Comparison of ENCODE assay signal across 8 mouse cellular contexts in the genomic region with DNA sequence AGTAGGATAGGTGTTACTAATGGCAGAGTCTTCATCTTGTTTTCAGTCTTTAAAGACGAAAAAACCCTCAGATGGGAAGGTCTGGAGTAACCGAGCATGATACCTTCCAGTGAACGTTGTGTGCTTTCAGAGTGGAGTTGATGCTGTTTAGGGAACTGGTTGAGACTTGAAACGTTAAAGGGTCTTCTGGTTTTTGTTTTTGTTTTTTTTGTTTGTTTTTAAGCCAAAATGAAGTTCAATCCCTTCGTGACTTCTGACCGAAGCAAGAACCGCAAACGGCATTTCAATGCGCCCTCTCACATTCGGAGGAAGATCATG. TPM values are rescaled to one million over a fixed set of nuclear protein-coding genes. Genes with fewer than 3 reads are reported as not detected.
A peak's percentile ranks its signal among the peaks of the same experiment; 100 is the strongest.
DNase-seq lines count a peak whose midpoint lies in the region; ATAC-seq and TF ChIP-seq lines count a peak whose summit lies in the region.

No protein-coding gene starts in this region.

- no peaks in the 10 kb centered on the region for H3K9me3 ChIP-seq in heart, embryonic 11.5 days (replicated peaks; ENCODE audit: control insufficient read depth, low read length)
- peaks cover 5% of the 10 kb centered on the region for H3K9me3 ChIP-seq in CH12.LX (replicated peaks; ENCODE audit: low read length)
- H3K9me3 ChIP-seq in forebrain, embryonic 12.5 days: no peaks in the 10 kb centered on the region
- H3K9me3 ChIP-seq in liver, embryonic 13.5 days (replicated peaks): no peaks in the 10 kb centered on the region

- in situ Hi-C loops in CH12.LX (cut with MboI; ENCODE audit: low pct_ligation_motif_present, low pct_unique_long_range_greater_than_20kb, low sequenced_read_pairs): loop anchor here (5.0 kb wide), 1 partner anchor 70 kb away; no protein-coding TSS in a partner anchor

- 2% methylated on average over 10 of the region's 10 CpGs for WGBS in heart, embryonic 11.5 days (ENCODE audit: insufficient replicate concordance)
- WGBS in forebrain, embryonic 12.5 days: 2% methylated on average over 10 of the region's 10 CpGs
- WGBS in liver, embryonic 13.5 days (ENCODE audit: insufficient replicate concordance): under 1% methylated on average over 10 of the region's 10 CpGs

- H3K4me2 ChIP-seq in heart, embryonic 11.5 days: peak overlapping the region; percentile 82
- peak overlapping the region; percentile 80; the same call in 1 of the 2 replicates for H3K4me2 ChIP-seq in CH12.LX (ENCODE audit: insufficient read depth, low read depth, poor library complexity, severe bottlenecking)
- peak overlapping the region; percentile 70 for H3K4me2 ChIP-seq in forebrain, embryonic 12.5 days
- peak overlapping the region; percentile 82 for H3K4me2 ChIP-seq in liver, embryonic 13.5 days

- peaks cover 7% of the 10 kb centered on the region; the same call in 1 of the 2 replicates for H3K4me1 ChIP-seq in heart, embryonic 11.5 days (ENCODE audit: control insufficient read depth, insufficient read depth, low read length)
- peaks cover 5 to 28% of the 10 kb centered on the region in 2 experiments; a peak in 3 of 4 replicates for H3K4me1 ChIP-seq in CH12.LX (ENCODE audit: control insufficient read depth in 1 of 2, insufficient read depth in 2 of 2)
- peaks cover 11% of the 10 kb centered on the region for H3K4me1 ChIP-seq in forebrain, embryonic 12.5 days
- peaks cover 61% of the 10 kb centered on the region for H3K4me1 ChIP-seq in liver, embryonic 13.5 days (replicated peaks)

- TF ChIP-seq RAD21 in CH12.LX (IDR thresholded peaks at IDR 0.05; ENCODE audit: low read depth, low read length): no peak

- TF ChIP-seq EP300 in CH12.LX (IDR thresholded peaks at IDR 0.05; ENCODE audit: low read length): no peak

- no peak for TF ChIP-seq CTCF in CH12.LX (conservative IDR thresholded peaks at IDR 0.05 in 1 of 2, IDR thresholded peaks at IDR 0.05 in 1 of 2; ENCODE audit: low read depth in 2 of 2, low read length in 2 of 2)

- H3K36me3 ChIP-seq in heart, embryonic 11.5 days (ENCODE audit: control insufficient read depth, insufficient read depth, low read length): peaks cover 26% of the 10 kb centered on the region
- peaks cover 36 to 47% of the 10 kb centered on the region in 2 experiments for H3K36me3 ChIP-seq in CH12.LX (replicated peaks in 1 of 2; ENCODE audit: control insufficient read depth in 1 of 2, insufficient read depth in 1 of 2, low read length in 1 of 2)
- peaks cover 42% of the 10 kb centered on the region for H3K36me3 ChIP-seq in forebrain, embryonic 12.5 days (replicated peaks)
- peaks cover 47% of the 10 kb centered on the region for H3K36me3 ChIP-seq in liver, embryonic 13.5 days

- dilution Hi-C loops in CH12.LX (cut with MboI; ENCODE audit: extremely low pct_ligation_motif_present, extremely low pct_unique_long_range_greater_than_20kb, low sequenced_read_pairs): no loop called here

- H3K27me3 ChIP-seq in heart, embryonic 11.5 days (ENCODE audit: control insufficient read depth, insufficient read depth, low read length): 0 out of 2 replicates have a peak, but pooled peaks cover 2% of the 10 kb centered on the region
- peaks cover 18% of the 10 kb centered on the region for H3K27me3 ChIP-seq in CH12.LX (replicated peaks)
- peaks cover 6% of the 10 kb centered on the region; the same call in 1 of the 2 replicates for H3K27me3 ChIP-seq in forebrain, embryonic 12.5 days
- peaks cover 3% of the 10 kb centered on the region; the same call in 1 of the 2 replicates for H3K27me3 ChIP-seq in liver, embryonic 13.5 days

- peak overlapping the region; percentile 99 for H3K9ac ChIP-seq in heart, embryonic 11.5 days (ENCODE audit: low read depth, low read length)
- peak overlapping the region; percentile 100 for H3K9ac ChIP-seq in CH12.LX (ENCODE audit: insufficient read depth, low read depth)
- H3K9ac ChIP-seq in forebrain, embryonic 12.5 days: peak overlapping the region; percentile 98
- H3K9ac ChIP-seq in liver, embryonic 13.5 days: peak overlapping the region; percentile 97

- intact Hi-C loops in heart, postnatal 10 days (cut with DNase I): no loop called here
- intact Hi-C loops in gastrocnemius, postnatal 14 days (cut with DNase I; ENCODE audit: low total_unique reads): no loop called here

- no peak for TF ChIP-seq POLR2A in CH12.LX (IDR thresholded peaks at IDR 0.05; ENCODE audit: low read depth, low read length)

- peaks cover 19% of the 10 kb centered on the region for H3K79me2 ChIP-seq in CH12.LX (replicated peaks; ENCODE audit: control insufficient read depth, extremely low read depth, insufficient read depth, poor library complexity, severe bottlenecking)

- peak overlapping the region; percentile 93 for H3K4me3 ChIP-seq in heart, embryonic 11.5 days (ENCODE audit: low read depth, low read length)
- peak overlapping the region; percentile 71 to 92 (median 78) for H3K4me3 ChIP-seq in CH12.LX (replicated peaks in 1 of 3; ENCODE audit: low read depth in 2 of 3, low read length in 2 of 3, poor library complexity in 1 of 3)
- peak overlapping the region; percentile 87 for H3K4me3 ChIP-seq in forebrain, embryonic 12.5 days (replicated peaks)
- H3K4me3 ChIP-seq in liver, embryonic 13.5 days (replicated peaks): peak overlapping the region; percentile 95

- no peak for DNase-seq in heart, postnatal 10 days
- DNase-seq in CH12.LX (ENCODE audit: extremely low read depth): no peak
- DNase-seq in liver, embryonic 13.5 days: no peak
- no peak for DNase-seq in adrenal gland, adult 18-20 months (ENCODE audit: low spot score in 2 of 2)
- DNase-seq in thymus, adult 18-20 months: no peak
- DNase-seq in gastrocnemius, postnatal 14 days: no peak

- peak overlapping the region; percentile 87 for H3K27ac ChIP-seq in heart, embryonic 11.5 days (ENCODE audit: low read depth, low read length)
- peak overlapping the region; percentile 32; the same call in 1 of the 2 replicates for H3K27ac ChIP-seq in CH12.LX (ENCODE audit: insufficient read depth, low read depth)
- peak overlapping the region; percentile 95 for H3K27ac ChIP-seq in forebrain, embryonic 12.5 days
- peak overlapping the region; percentile 87 for H3K27ac ChIP-seq in liver, embryonic 13.5 days

- no peak for ATAC-seq in heart, embryonic 11.5 days (replicated peaks; ENCODE audit: insufficient number of reproducible peaks, low FRiP score, low TSS enrichment)
- no peak for ATAC-seq in forebrain, embryonic 12.5 days (ENCODE audit: low FRiP score)
- no peak for ATAC-seq in liver, embryonic 13.5 days (ENCODE audit: low read depth)

RNA-seq across cellular contexts. Expression of a gene that starts 0.6 kb away (rescaled TPM):
- 719 and 795 TPM in 2 replicates for polyA plus RNA-seq in heart, embryonic 11.5 days (2014; fragmentation: Nextera tagmentation; extraction: Ambion mirVana)
- 100 to 1,000 TPM; 777 to 828 TPM for total RNA-seq in heart, postnatal 10 days (2021)
- total RNA-seq in CH12.LX (2012; rRNA removed): 6,137 and 6,551 TPM in 2 replicates
- total RNA-seq in CH12.LX (2014; rRNA removed): 6,202 and 6,508 TPM in 2 replicates
- polyA plus RNA-seq in CH12.LX (2012; ENCODE audit: insufficient read length, low read depth): 3,408 and 4,622 TPM in 2 replicates
- polyA plus RNA-seq in forebrain, embryonic 12.5 days (2016; fragmentation: Nextera tagmentation; extraction: Ambion mirVana): 781 and 837 TPM in 2 replicates
- polyA plus RNA-seq in liver, embryonic 13.5 days (2015; fragmentation: Nextera tagmentation; extraction: Ambion mirVana): 881 and 895 TPM in 2 replicates
- 1,000 to 10,000 TPM; 1,157 to 1,226 TPM for total RNA-seq in adrenal gland, adult 18-20 months (2021)
- total RNA-seq in gastrocnemius, postnatal 14 days (2021): 100 to 1,000 TPM; 791 to 878 TPM

RNA-seq across cellular contexts. Expression of a gene that starts 13.7 kb away (rescaled TPM):
- 0.11 and 0.18 TPM in 2 replicates for polyA plus RNA-seq in heart, embryonic 11.5 days (2014; fragmentation: Nextera tagmentation; extraction: Ambion mirVana)
- total RNA-seq in heart, postnatal 10 days (2021): under 1 TPM; 0.10 to 0.17 TPM
- total RNA-seq in CH12.LX (2012; rRNA removed) (not detected in 2 replicates), CH12.LX (2014; rRNA removed) (not detected in 2 replicates)
- polyA plus RNA-seq in CH12.LX (2012; ENCODE audit: insufficient read length, low read depth): not detected in 2 replicates
- 0.06 TPM in 1 of 2 replicates, not detected in the other for polyA plus RNA-seq in forebrain, embryonic 12.5 days (2016; fragmentation: Nextera tagmentation; extraction: Ambion mirVana)
- 0.08 and 0.09 TPM in 2 replicates for polyA plus RNA-seq in liver, embryonic 13.5 days (2015; fragmentation: Nextera tagmentation; extraction: Ambion mirVana)
- total RNA-seq in adrenal gland, adult 18-20 months (2021): not detected
- total RNA-seq in gastrocnemius, postnatal 14 days (2021): not detected

RNA-seq across cellular contexts. Expression of a gene that starts 24.9 kb away (rescaled TPM):
- not detected in 2 replicates for polyA plus RNA-seq in heart, embryonic 11.5 days (2014; fragmentation: Nextera tagmentation; extraction: Ambion mirVana)
- total RNA-seq in heart, postnatal 10 days (2021): not detected
- total RNA-seq in CH12.LX (2012; rRNA removed) (not detected in 2 replicates), CH12.LX (2014; rRNA removed) (not detected in 2 replicates)
- polyA plus RNA-seq in CH12.LX (2012; ENCODE audit: insufficient read length, low read depth): not detected in 2 replicates
- 0.18 and 0.54 TPM in 2 replicates for polyA plus RNA-seq in forebrain, embryonic 12.5 days (2016; fragmentation: Nextera tagmentation; extraction: Ambion mirVana)
- polyA plus RNA-seq in liver, embryonic 13.5 days (2015; fragmentation: Nextera tagmentation; extraction: Ambion mirVana): not detected in 2 replicates
- under 1 TPM in 1 of 2 experiments, not detected in 1; 0.46 TPM for total RNA-seq in adrenal gland, adult 18-20 months (2021)
- not detected for total RNA-seq in gastrocnemius, postnatal 14 days (2021)

RNA-seq across cellular contexts. Expression of a gene that starts 30.3 kb away (rescaled TPM):
- 52.5 and 59.9 TPM in 2 replicates for polyA plus RNA-seq in heart, embryonic 11.5 days (2014; fragmentation: Nextera tagmentation; extraction: Ambion mirVana)
- total RNA-seq in heart, postnatal 10 days (2021): 10 to 100 TPM; 67.3 to 70.9 TPM
- total RNA-seq in CH12.LX (2012; rRNA removed) (30.3 and 31.1 TPM in 2 replicates), CH12.LX (2014; rRNA removed) (46.9 and 47.0 TPM in 2 replicates)
- 35.2 and 54.4 TPM in 2 replicates for polyA plus RNA-seq in CH12.LX (2012; ENCODE audit: insufficient read length, low read depth)
- polyA plus RNA-seq in forebrain, embryonic 12.5 days (2016; fragmentation: Nextera tagmentation; extraction: Ambion mirVana): 58.3 and 61.3 TPM in 2 replicates
- polyA plus RNA-seq in liver, embryonic 13.5 days (2015; fragmentation: Nextera tagmentation; extraction: Ambion mirVana): 35.5 and 40.0 TPM in 2 replicates
- 10 to 100 TPM; 76.9 to 85.9 TPM for total RNA-seq in adrenal gland, adult 18-20 months (2021)
- total RNA-seq in gastrocnemius, postnatal 14 days (2021): 10 to 100 TPM; 54.3 to 61.1 TPM

RNA-seq across cellular contexts. Expression of a gene that starts 55.3 kb away (rescaled TPM):
- polyA plus RNA-seq in heart, embryonic 11.5 days (2014; fragmentation: Nextera tagmentation; extraction: Ambion mirVana): 9.0 and 12.3 TPM in 2 replicates
- 10 to 100 TPM; 43.2 to 49.6 TPM for total RNA-seq in heart, postnatal 10 days (2021)
- total RNA-seq in CH12.LX (2012; rRNA removed) (0.04 TPM in 1 of 2 replicates, not detected in the other), CH12.LX (2014; rRNA removed) (not detected in 2 replicates)
- 0.12 TPM in 1 of 2 replicates, not detected in the other for polyA plus RNA-seq in CH12.LX (2012; ENCODE audit: insufficient read length, low read depth)
- polyA plus RNA-seq in forebrain, embryonic 12.5 days (2016; fragmentation: Nextera tagmentation; extraction: Ambion mirVana): 5.6 and 6.4 TPM in 2 replicates
- polyA plus RNA-seq in liver, embryonic 13.5 days (2015; fragmentation: Nextera tagmentation; extraction: Ambion mirVana): 1.4 and 1.5 TPM in 2 replicates
- 10 to 100 TPM; 18.5 to 19.5 TPM for total RNA-seq in adrenal gland, adult 18-20 months (2021)
- total RNA-seq in gastrocnemius, postnatal 14 days (2021): 10 to 100 TPM; 10.7 to 13.8 TPM

Comparison
In these comparisons a context has a peak if more than half of its experiments do, and no peak if none do; other contexts are left out.
1. H3K27ac ChIP-seq: peak in every context shown above with its lines; median percentile 95 in forebrain, embryonic 12.5 days; 87 in heart, embryonic 11.5 days; 87 in liver, embryonic 13.5 days; 32 in CH12.LX.
2. RNA of a gene that starts 0.6 kb away (total RNA-seq): 6,137 to 6,551 TPM in CH12.LX; 1,157 to 1,226 TPM in adrenal gland, adult 18-20 months, 791 to 878 TPM in gastrocnemius, postnatal 14 days and 777 to 828 TPM in heart, postnatal 10 days; every median in the first group is over 4 times any median in the second.
3. Peak in every context shown above with its lines, with median percentiles within 50 percentile points of each other: H3K4me2 ChIP-seq, H3K4me3 ChIP-seq and H3K9ac ChIP-seq.